Mouse (Mus musculus) heart, embryonic 14.5 days (tissue): ENCODE data around the gene Zfp787. TPM values are rescaled to one million over a fixed set of nuclear protein-coding genes. Genes with fewer than 3 reads are reported as not detected.
A peak's percentile ranks its signal among the peaks of the same experiment; 100 is the strongest.

Source experiments
- ATAC-seq: fragments of 200-750 bp; cut with Nextera tagmentation; 2 replicates; pipeline ENCODE4 v1.8.0; 2017; ENCODE audit warnings: low read depth, moderate TSS enrichment; ENCODE audit not compliant: insufficient number of reproducible peaks, insufficient read depth, low FRiP score
- H3K27ac ChIP-seq, 2 experiments: fragments of 200-500 bp in 1 of 2; fragments of 300-500 bp in 1 of 2; sonication (generic) in 1 of 2; replicated peaks in 1 of 2; 2 replicates each; pipeline ENCODE4 v1.5.1; 2012 to 2014; ENCODE audit warnings: low read depth in 2 of 2, low read length in 2 of 2, control low read depth in 1 of 2, mild to moderate bottlenecking in 1 of 2, mixed read lengths in 1 of 2; ENCODE audit not compliant: control insufficient read depth in 1 of 2, insufficient read depth in 1 of 2
- H3K27me3 ChIP-seq: fragments of 300-500 bp; sonication (generic); 2 replicates; pipeline ENCODE4 v1.6.1; 2014; ENCODE audit warnings: mild to moderate bottlenecking, low read length, control low read depth; ENCODE audit not compliant: control insufficient read depth, insufficient read depth
- H3K36me3 ChIP-seq: fragments of 300-500 bp; sonication (generic); 2 replicates; pipeline ENCODE4 v1.6.1; 2014; ENCODE audit warnings: mild to moderate bottlenecking, control low read depth, low read length, mixed read lengths; ENCODE audit not compliant: control insufficient read depth, insufficient read depth
- H3K4me1 ChIP-seq, 2 experiments: fragments of 200-500 bp in 1 of 2; fragments of 300-500 bp in 1 of 2; sonication (generic) in 1 of 2; 2 replicates each; pipeline ENCODE4 v1.6.1; 2012 to 2014; ENCODE audit warnings: low read length in 2 of 2, control low read depth in 1 of 2, mixed read lengths in 1 of 2; ENCODE audit not compliant: control insufficient read depth in 2 of 2, insufficient read depth in 2 of 2
- H3K4me2 ChIP-seq: fragments of 300-500 bp; sonication (generic); 2 replicates; pipeline ENCODE4 v1.6.1; 2014; ENCODE audit warnings: mild to moderate bottlenecking, low read length
- H3K4me3 ChIP-seq, 2 experiments: fragments of 200-500 bp in 1 of 2; fragments of 300-500 bp in 1 of 2; sonication (generic) in 1 of 2; 2 replicates each; pipeline ENCODE4 v1.5.1; 2012 to 2014; ENCODE audit warnings: low read length in 2 of 2, mild to moderate bottlenecking in 2 of 2, control low read depth in 1 of 2, low read depth in 1 of 2, moderate library complexity in 1 of 2; ENCODE audit not compliant: control insufficient read depth in 1 of 2, insufficient read depth in 1 of 2
- H3K9ac ChIP-seq: fragments of 300-500 bp; sonication (generic); 2 replicates; pipeline ENCODE4 v1.6.1; 2014; ENCODE audit warnings: mild to moderate bottlenecking, low read length
- H3K9me3 ChIP-seq: fragments of 300-500 bp; sonication (generic); 2 replicates; pipeline ENCODE4 v1.6.1; 2016; ENCODE audit warnings: low read length, control low read depth; ENCODE audit not compliant: control insufficient read depth
- whole genome bisulfite sequencing: fragments of 180-500 bp; shearing (Covaris S2); extraction: QIAGEN DNeasy Blood & Tissue Kit; methylation state at CpG from one replicate; pipeline ENCODE4 v1.1.7; 2014; 5-methylcytosine and 5-hydroxymethylcytosine counted together
- polyA plus RNA-seq: library from polyadenylated mRNA; unstranded; fragments of >200 nt; fragmentation: Nextera tagmentation; extraction: Ambion mirVana; gene quantifications from 2 replicates; pipeline ENCODE4 v1.2.1, GENCODE M21; 2014

The Zfp787 gene
- polyA plus RNA-seq, 1 experiment from 2014 or later = 11.8 TPM

DNA sequence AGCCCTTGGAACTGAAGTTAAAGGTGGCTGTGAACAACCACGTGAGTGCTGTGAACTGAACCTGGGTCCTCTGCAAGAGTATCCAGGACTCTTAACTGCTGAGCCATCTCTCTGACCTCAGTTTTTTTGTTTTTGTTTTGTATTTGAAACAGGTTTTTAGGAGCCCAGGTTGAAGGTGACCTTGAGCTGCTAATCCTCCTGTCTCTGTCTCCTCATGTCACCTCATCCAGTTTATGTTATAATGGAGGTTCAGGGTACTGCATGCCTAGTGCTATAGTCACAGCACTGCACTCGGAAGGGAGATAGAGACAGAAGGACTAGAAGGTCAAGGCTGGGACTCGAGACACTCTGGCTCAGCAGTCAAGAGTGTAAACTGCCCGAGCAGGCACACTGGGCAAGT is 6.4 kb upstream of the Zfp787 start:
- no peak overlapping the region for H3K4me3 ChIP-seq
- H3K4me2 ChIP-seq = no peak overlapping the region
- H3K9ac ChIP-seq = no peak overlapping the region
- H3K27ac ChIP-seq = no peak overlapping the region
- no peaks in the 10 kb centered on the region for H3K27me3 ChIP-seq
- H3K9me3 ChIP-seq = no peaks in the 10 kb centered on the region
- H3K4me1 ChIP-seq = 0 out of 4 replicates have a peak, but pooled peaks cover 0 to 3% of the 10 kb centered on the region in 2 experiments
- ATAC-seq = no peak
- WGBS = 65% methylated on average over 4 of the region's 4 CpGs
- H3K36me3 ChIP-seq = no peaks in the 10 kb centered on the region

DNA sequence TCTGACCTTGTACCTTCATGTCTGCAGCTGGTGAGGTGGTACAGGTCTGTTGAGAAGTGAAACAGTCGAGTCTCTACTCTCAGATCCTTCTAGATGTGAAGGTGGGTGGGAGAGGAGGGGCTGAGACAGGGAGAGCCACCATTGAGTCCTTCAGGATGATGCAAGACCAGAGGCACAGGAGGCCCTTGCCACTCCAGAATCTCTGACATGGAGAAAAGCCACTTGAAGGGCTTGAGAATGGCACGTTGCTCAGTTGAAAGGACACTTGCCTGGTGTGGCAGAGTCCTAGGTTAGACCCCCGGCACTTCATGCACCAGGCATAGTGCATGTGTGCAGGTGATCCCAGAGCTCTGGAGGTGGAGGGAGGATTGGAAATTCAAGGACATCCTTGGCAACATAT is 5.7 kb upstream of the Zfp787 start:
- Histone ChIP-seq H3K27me3 (no peaks in the 10 kb centered on the region), H3K4me2 (no peak overlapping the region), H3K27ac (no peak overlapping the region), H3K36me3 (no peaks in the 10 kb centered on the region), H3K9ac (no peak overlapping the region), H3K4me3 (no peak overlapping the region), H3K4me1 (peaks cover 0 to 8% of the 10 kb centered on the region in 2 experiments; a peak in 2 of 4 replicates), H3K9me3 (no peaks in the 10 kb centered on the region)
- 50% methylated on average over 3 of the region's 3 CpGs for WGBS
- no peak for ATAC-seq

DNA sequence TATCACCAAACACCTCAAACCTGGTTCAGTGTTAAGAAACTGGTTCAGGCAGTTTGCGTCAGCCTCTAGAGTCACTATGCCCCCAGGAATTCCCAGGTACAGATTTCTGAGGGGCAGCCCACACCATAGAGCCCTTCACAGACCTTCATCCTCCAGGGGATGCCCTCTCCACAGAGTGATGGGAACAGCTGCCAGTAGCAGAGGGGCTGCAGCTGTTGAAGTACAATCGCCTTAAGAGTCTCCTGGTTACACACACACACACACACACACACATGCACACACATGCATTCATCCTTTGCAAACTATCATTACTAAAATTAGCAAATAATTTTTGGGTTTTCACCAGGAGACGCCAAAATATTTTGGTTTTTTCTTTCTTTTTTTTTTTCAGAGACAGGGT is 3.8 kb upstream of the Zfp787 start:
- no peaks in the 10 kb centered on the region for H3K36me3 ChIP-seq
- H3K4me3 ChIP-seq = no peak overlapping the region
- no peaks in the 10 kb centered on the region for H3K9me3 ChIP-seq
- no peak overlapping the region for H3K27ac ChIP-seq
- no peaks in the 10 kb centered on the region for H3K27me3 ChIP-seq
- no peak overlapping the region for H3K4me2 ChIP-seq
- ATAC-seq = no peak
- WGBS = 84% methylated on average over 3 of the region's 3 CpGs
- no peak overlapping the region for H3K9ac ChIP-seq
- H3K4me1 ChIP-seq = peaks cover 1 to 12% of the 10 kb centered on the region in 2 experiments; a peak in 2 of 4 replicates

DNA sequence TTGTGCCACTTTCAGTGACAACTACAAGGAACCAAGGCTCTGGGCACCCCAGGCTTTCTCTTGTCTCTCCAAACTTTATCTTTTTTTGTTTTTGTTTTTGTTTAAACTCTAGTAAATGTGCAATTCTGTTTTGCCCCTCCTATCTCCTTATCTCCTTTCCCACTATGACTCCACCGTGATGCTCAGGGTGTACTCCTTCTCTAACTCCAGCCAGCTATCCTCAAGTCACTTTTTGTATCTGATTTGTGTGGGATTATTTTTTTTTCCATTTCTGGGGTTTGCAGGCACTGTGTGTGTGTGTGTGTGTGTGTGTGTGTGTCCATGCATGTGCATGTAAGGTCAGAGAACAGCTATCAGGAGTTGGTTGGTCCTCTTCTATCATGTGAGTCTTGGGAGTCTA is 1.7 kb upstream of the Zfp787 start:
- Histone ChIP-seq H3K4me1 (peaks cover 14 to 32% of the 10 kb centered on the region in 2 experiments; a peak in 3 of 4 replicates), H3K27ac (no peak overlapping the region), H3K36me3 (no peaks in the 10 kb centered on the region), H3K4me3 (no peak overlapping the region), H3K4me2 (no peak overlapping the region), H3K9ac (no peak overlapping the region), H3K9me3 (no peaks in the 10 kb centered on the region), H3K27me3 (no peaks in the 10 kb centered on the region)
- ATAC-seq = no peak
- 16% methylated on average over 1 of the region's 1 CpGs for WGBS

DNA sequence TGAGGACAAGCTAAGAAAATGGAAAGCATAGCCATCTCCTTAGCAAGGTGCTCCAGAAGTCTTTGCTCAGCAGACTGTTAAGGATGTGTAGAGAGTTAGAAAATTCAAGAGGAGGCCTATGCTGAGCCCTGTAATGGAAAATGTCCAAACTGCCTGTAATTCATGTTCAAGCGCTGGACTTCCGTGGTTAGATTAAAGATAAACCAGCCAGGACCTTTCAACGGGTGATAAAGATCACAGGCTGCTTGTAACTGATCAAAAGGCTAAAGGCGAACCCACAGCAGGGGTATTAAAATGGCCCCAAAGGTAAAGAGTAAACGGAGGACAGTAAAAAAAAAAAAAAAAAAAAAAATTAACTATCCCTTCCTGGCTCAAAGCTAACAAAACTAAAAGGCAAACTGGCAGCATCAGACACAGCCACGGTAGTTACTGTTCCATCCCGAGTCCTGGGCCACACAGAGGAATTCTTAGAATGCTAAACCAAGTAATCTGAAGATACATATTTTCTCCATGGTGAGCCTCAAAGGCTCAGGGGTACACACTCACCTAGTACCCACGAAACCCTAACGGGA is 1.2 kb upstream of the Zfp787 start:
- Histone ChIP-seq H3K4me2 (peak overlapping the region; percentile 78), H3K27me3 (no peaks in the 10 kb centered on the region), H3K4me1 (peaks cover 16 to 34% of the 10 kb centered on the region in 2 experiments; a peak in 3 of 4 replicates), H3K9ac (peak overlapping the region; percentile 93), H3K27ac (peak overlapping the region in 1 of 2 experiments; percentile 93; a peak in 3 of 4 replicates), H3K36me3 (no peaks in the 10 kb centered on the region), H3K9me3 (no peaks in the 10 kb centered on the region), H3K4me3 (peak overlapping the region; percentile 60 to 73; a peak in 2 of 4 replicates)
- WGBS = 47% methylated on average over 9 of the region's 9 CpGs
- no peak for ATAC-seq

DNA sequence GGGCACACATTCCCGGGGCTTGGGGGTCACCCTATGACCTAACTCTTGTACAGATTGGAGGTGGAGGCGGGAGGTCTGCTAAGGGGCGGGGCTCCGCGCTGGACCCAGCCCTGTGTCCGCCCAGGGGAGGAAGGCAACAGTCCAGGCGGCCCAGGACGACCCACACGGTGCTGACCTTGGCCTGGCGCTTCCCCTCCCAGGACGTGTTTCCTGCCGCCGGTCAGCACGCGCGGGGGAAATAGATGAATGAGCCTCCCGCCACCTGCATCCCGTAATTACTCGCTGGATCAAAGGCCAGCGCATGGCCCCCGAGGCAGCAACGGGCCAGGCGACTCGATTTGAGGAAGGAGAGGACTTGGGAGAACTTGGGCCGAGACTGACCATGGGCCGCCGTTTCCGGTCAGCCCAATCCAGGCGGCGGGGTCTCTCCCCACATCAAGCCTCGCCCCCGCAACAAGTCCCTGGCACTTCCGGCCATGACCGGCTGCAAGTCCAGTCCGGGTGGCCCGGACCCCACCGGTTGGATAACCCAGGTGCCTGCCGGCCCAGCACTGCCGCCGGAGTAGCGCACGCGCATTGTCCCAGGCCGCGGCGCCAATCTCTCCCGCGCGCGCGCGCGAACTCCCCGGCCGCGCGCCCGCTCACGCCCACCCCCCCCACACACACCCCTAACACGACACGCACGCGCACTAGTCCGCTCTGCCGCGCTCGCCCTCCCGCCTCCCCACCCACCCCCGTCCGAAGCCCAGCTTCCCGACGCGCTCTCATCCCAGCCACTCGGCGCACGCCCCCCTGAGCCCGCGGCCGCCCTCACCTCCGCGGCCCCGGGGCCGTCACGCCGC is 545 bp downstream of the Zfp787 start:
- WGBS = 1% methylated on average over 67 of the region's 85 CpGs
- no peaks in the 10 kb centered on the region for H3K36me3 ChIP-seq
- peak overlapping the region; percentile 93 for H3K9ac ChIP-seq
- ATAC-seq = peak; percentile 68
- H3K4me1 ChIP-seq = peaks cover 22 to 46% of the 10 kb centered on the region in 2 experiments
- H3K27me3 ChIP-seq = no peaks in the 10 kb centered on the region
- H3K4me2 ChIP-seq = peak overlapping the region; percentile 69
- H3K4me3 ChIP-seq = peak overlapping the region; percentile 60 to 73
- peak overlapping the region; percentile 93 to 97 for H3K27ac ChIP-seq
- no peaks in the 10 kb centered on the region for H3K9me3 ChIP-seq

DNA sequence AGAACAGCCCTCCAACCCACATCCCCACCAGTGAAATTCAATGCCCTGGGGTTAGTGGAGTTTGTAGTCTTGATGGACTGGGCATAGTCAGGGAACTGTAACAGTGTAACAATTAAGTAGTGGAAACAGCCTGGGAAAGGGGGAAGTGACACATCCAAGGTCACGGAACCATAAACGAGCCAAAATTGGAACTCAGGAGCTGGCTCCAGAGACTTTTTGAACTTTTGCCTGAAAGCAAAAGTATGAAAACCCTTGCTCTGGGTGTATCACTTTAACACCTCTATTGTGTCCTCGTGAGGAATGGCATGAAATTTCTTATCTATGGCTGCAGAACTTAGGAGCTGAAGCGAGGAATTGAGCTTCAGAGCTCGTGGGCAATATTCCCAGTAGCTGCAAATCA is 1.6 kb downstream of the Zfp787 start:
- Histone ChIP-seq H3K27ac (peak overlapping the region; percentile 93 to 94; a peak in 3 of 4 replicates), H3K9ac (peak overlapping the region; percentile 93), H3K36me3 (no peaks in the 10 kb centered on the region), H3K4me3 (peak overlapping the region in 1 of 2 experiments; percentile 60; a peak in 2 of 4 replicates), H3K4me2 (peak overlapping the region; percentile 69), H3K9me3 (no peaks in the 10 kb centered on the region), H3K4me1 (peaks cover 22 to 50% of the 10 kb centered on the region in 2 experiments), H3K27me3 (no peaks in the 10 kb centered on the region)
- ATAC-seq = no peak
- 34% methylated on average over 5 of the region's 5 CpGs for WGBS
